Mouse (Mus musculus) lung, postnatal 0 days (tissue): ENCODE measurements around the gene Glyctk. TPM values are rescaled to one million over a fixed set of nuclear protein-coding genes. Genes with fewer than 3 reads are reported as not detected.

Experiments
- ATAC-seq: fragments of 200-750 bp; cut with Nextera tagmentation; 2 replicates; pipeline ENCODE4 v1.8.0; 2017; ENCODE audit warnings: moderate library complexity
- DNase-seq: peaks from one replicate; pipeline ENCODE4 v3.0.0-alpha.2; 2016; ENCODE audit warnings: low spot score
- H3K27ac ChIP-seq: fragments of 300-500 bp; sonication (generic); 2 replicates; pipeline ENCODE4 v1.5.1; 2014; ENCODE audit warnings: antibody characterized with exemption, mild to moderate bottlenecking, low read length, mixed read lengths
- H3K27me3 ChIP-seq: fragments of 300-500 bp; sonication (generic); replicated peaks from 2 replicates; pipeline ENCODE4 v1.6.1; 2014; ENCODE audit warnings: low read length, mixed read lengths; ENCODE audit not compliant: insufficient read depth
- H3K36me3 ChIP-seq: fragments of 300-500 bp; sonication (generic); 2 replicates; pipeline ENCODE4 v1.6.1; 2014; ENCODE audit warnings: low read length, mixed read lengths; ENCODE audit not compliant: insufficient read depth
- H3K4me1 ChIP-seq: fragments of 300-500 bp; sonication (generic); 2 replicates; pipeline ENCODE4 v1.6.1; 2014; ENCODE audit warnings: antibody characterized with exemption, low read depth, low read length, mixed read lengths; ENCODE audit not compliant: insufficient read depth
- H3K4me2 ChIP-seq: fragments of 300-500 bp; sonication (generic); replicated peaks from 2 replicates; pipeline ENCODE4 v1.6.1; 2014; ENCODE audit warnings: low read depth, mild to moderate bottlenecking, low read length, moderate library complexity, mixed read lengths
- H3K4me3 ChIP-seq: fragments of 300-500 bp; sonication (generic); 2 replicates; pipeline ENCODE4 v1.5.1; 2014; ENCODE audit warnings: low read depth, low read length
- H3K9ac ChIP-seq: fragments of 300-500 bp; sonication (generic); replicated peaks from 2 replicates; pipeline ENCODE4 v1.6.1; 2014; ENCODE audit warnings: low read depth, mild to moderate bottlenecking
- H3K9me3 ChIP-seq: fragments of 300-500 bp; sonication (generic); 2 replicates; pipeline ENCODE4 v1.6.1; 2016; ENCODE audit warnings: low read length, mixed read lengths
- CTCF ChIP-seq: IDR thresholded peaks from 2 replicates; pipeline ENCODE4 v1.5.1; 2016; ENCODE audit warnings: antibody characterized with exemption, mild to moderate bottlenecking
- EP300 ChIP-seq: IDR thresholded peaks from 2 replicates; pipeline ENCODE4 v1.6.1; 2016; ENCODE audit warnings: antibody characterized with exemption, mild to moderate bottlenecking, control low read depth
- WGBS: fragments of 180-500 bp; shearing (Covaris S2); extraction: QIAGEN DNeasy Blood & Tissue Kit; methylation state at CpG from one replicate; pipeline ENCODE4 v1.1.7; 2014; 5-methylcytosine and 5-hydroxymethylcytosine counted together
- polyA plus RNA-seq: library from polyadenylated mRNA; unstranded; fragments of >200 nt; fragmentation: Nextera tagmentation; extraction: Ambion mirVana; gene quantifications from 2 replicates; pipeline ENCODE4 v1.2.1, GENCODE M21; 2015

Glyctk gene
- polyA plus RNA-seq, 1 experiment from 2014 or later = 0.67 TPM

GRCm38 (mm10) chr9:106167241-106167640, 9.3 kb upstream of the Glyctk start:
- DNase-seq = no peak
- no peak overlapping the region for H3K4me3 ChIP-seq
- peaks cover 3% of the 10 kb centered on the region; the same call in 1 of the 2 replicates for H3K4me1 ChIP-seq
- TF ChIP-seq CTCF = no peak
- TF ChIP-seq EP300 = no peak
- 71% methylated on average over 3 of the region's 3 CpGs for WGBS
- H3K36me3 ChIP-seq = no peaks in the 10 kb centered on the region
- H3K27me3 ChIP-seq = no peaks in the 10 kb centered on the region
- H3K9ac ChIP-seq = no peak overlapping the region
- H3K9me3 ChIP-seq = no peaks in the 10 kb centered on the region
- no peak overlapping the region for H3K4me2 ChIP-seq
- ATAC-seq = no peak
- no peak overlapping the region for H3K27ac ChIP-seq

- no peak for ATAC-seq
- WGBS = 50% methylated on average over 2 of the region's 2 CpGs
- Histone ChIP-seq H3K27me3 (no peaks in the 10 kb centered on the region), H3K9ac (no peak overlapping the region), H3K4me1 (peaks cover 3% of the 10 kb centered on the region; the same call in 1 of the 2 replicates), H3K9me3 (no peaks in the 10 kb centered on the region), H3K4me2 (no peak overlapping the region), H3K27ac (no peak overlapping the region), H3K36me3 (no peaks in the 10 kb centered on the region), H3K4me3 (no peak overlapping the region)
- DNase-seq = no peak
- no peak for TF ChIP-seq EP300
- TF ChIP-seq CTCF = no peak
These were observed 8.8 kb upstream of the Glyctk start for GRCm38 (mm10) chr9:106166709-106167108.

GRCm38 (mm10) chr9:106160426-106160825, 2.5 kb upstream of the Glyctk start:
- Histone ChIP-seq H3K4me1 (no peaks in the 10 kb centered on the region), H3K27me3 (no peaks in the 10 kb centered on the region)
- 33% methylated on average over 5 of the region's 5 CpGs for WGBS

GRCm38 (mm10) chr9:106159784-106160301, 1.9 kb upstream of the Glyctk start:
- 1% methylated on average over 24 of the region's 24 CpGs for WGBS
- peak; percentile 83 for TF ChIP-seq EP300
- TF ChIP-seq CTCF = no peak
- ATAC-seq (peak; percentile 95), DNase-seq (peak; percentile 95)
- no peaks in the 10 kb centered on the region for H3K4me1 ChIP-seq
- no peaks in the 10 kb centered on the region for H3K36me3 ChIP-seq
- peak overlapping the region; percentile 58 for H3K9ac ChIP-seq
- H3K4me2 ChIP-seq = peak overlapping the region; percentile 61
- H3K27ac ChIP-seq = peak overlapping the region; percentile 97
- no peaks in the 10 kb centered on the region for H3K27me3 ChIP-seq
- peak overlapping the region; percentile 57 for H3K4me3 ChIP-seq
- H3K9me3 ChIP-seq = no peaks in the 10 kb centered on the region

More at GRCm38 (mm10) chr9:106160426-106160825, 2.5 kb upstream of the Glyctk start:
- peak overlapping the region; percentile 61 for H3K4me2 ChIP-seq
- DNase-seq (no peak), ATAC-seq (no peak)
- H3K27ac ChIP-seq = peak overlapping the region; percentile 97
- TF ChIP-seq CTCF (no peak), EP300 (no peak)
- no peaks in the 10 kb centered on the region for H3K36me3 ChIP-seq
- H3K4me3 ChIP-seq = peak overlapping the region; percentile 57
- peak overlapping the region; percentile 58 for H3K9ac ChIP-seq
- H3K9me3 ChIP-seq = no peaks in the 10 kb centered on the region

DNA sequence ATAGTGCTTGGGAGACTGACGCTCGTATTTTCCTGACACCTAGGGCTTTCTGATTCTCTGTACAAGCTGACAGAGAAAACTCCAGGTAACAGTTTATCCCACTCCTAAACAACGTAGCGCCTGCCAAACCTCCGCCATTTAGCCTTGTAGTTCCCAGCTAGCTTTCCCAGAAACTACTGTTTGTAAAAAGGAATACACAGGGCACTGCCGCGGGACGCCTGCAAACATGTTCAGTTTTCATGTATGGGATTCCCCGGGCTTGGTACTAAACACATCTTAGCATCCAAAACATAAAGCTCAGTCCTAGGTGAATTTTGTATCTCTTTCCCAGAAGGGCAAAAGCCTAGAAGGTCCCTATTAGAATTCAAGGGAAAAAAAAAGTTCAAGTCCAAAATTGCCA, 1.3 kb upstream of the Glyctk start:
- Histone ChIP-seq H3K9me3 (no peaks in the 10 kb centered on the region), H3K4me2 (peak overlapping the region; percentile 61), H3K4me1 (no peaks in the 10 kb centered on the region), H3K36me3 (no peaks in the 10 kb centered on the region), H3K4me3 (no peak overlapping the region), H3K27ac (no peak overlapping the region), H3K9ac (no peak overlapping the region), H3K27me3 (no peaks in the 10 kb centered on the region)
- no peak for TF ChIP-seq CTCF
- ATAC-seq (no peak), DNase-seq (no peak)
- WGBS = 85% methylated on average over 9 of the region's 9 CpGs

GRCm38 (mm10) chr9:106157623-106157925, 364 bp downstream of the Glyctk start:
- H3K27ac ChIP-seq = no peak overlapping the region
- H3K9ac ChIP-seq = no peak overlapping the region
- 83% methylated on average over 10 of the region's 10 CpGs for WGBS

More at GRCm38 (mm10) chr9:106157623-106157925, 364 bp downstream of the Glyctk start:
- H3K27me3 ChIP-seq = no peaks in the 10 kb centered on the region
- TF ChIP-seq EP300 (no peak), CTCF (no peak; the same call in 1 of the 2 replicates)
- ATAC-seq = no peak
- H3K4me3 ChIP-seq = no peak overlapping the region
- H3K4me2 ChIP-seq = no peak overlapping the region
- no peaks in the 10 kb centered on the region for H3K4me1 ChIP-seq
- no peak for DNase-seq
- no peaks in the 10 kb centered on the region for H3K36me3 ChIP-seq
- no peaks in the 10 kb centered on the region for H3K9me3 ChIP-seq
